Mouse (Mus musculus) erythroblast, embryonic 14.5 days (primary cell): ENCODE measurements around the gene Jmjd1c.

ENCODE experiments used
- GATA1 ChIP-seq: IDR thresholded peaks from 2 replicates; pipeline ENCODE4 v1.6.1; 2012; ENCODE audit warnings: low read length, inconsistent platforms, mixed read lengths
- TAL1 ChIP-seq: IDR thresholded peaks from 3 replicates; pipeline ENCODE4 v1.6.1; 2012; ENCODE audit warnings: low read length, inconsistent platforms, mixed read lengths

- TF ChIP-seq TAL1 (no peak), GATA1 (no peak)
These were observed 55.8 kb downstream of the Jmjd1c start for GRCm38 (mm10) chr10:67151766-67152165.
